Mouse (Mus musculus): ENCODE data around the gene Atrip. TPM values are rescaled to one million over a fixed set of nuclear protein-coding genes. Genes with fewer than 3 reads are reported as not detected.

The Atrip gene
- total RNA-seq (2023) = 10 to 100 TPM; 12.7 to 16.1 TPM

GRCm38 (mm10) chr9:109073661-109074573, at the start of gene Atrip:
TSS of gene Atrip (minus strand) at chr9:109074124.

GRCm38 (mm10) chr9:109095137-109095982, 21.4 kb upstream of the Atrip start, which contains the start of gene Plxnb1:
TSS of gene Plxnb1 (plus strand) at chr9:109095389.

GRCm38 (mm10) chr9:109082124-109082800, 8.3 kb upstream of the Atrip start, which contains the start of the genes Ccdc51 and Tma7:
TSS of gene Ccdc51 (plus strand) at chr9:109082493.
TSS of gene Tma7 (minus strand) at chr9:109082587.

GRCm38 (mm10) chr9:109059136-109059903, 14.6 kb downstream of the Atrip start, which contains the start of gene Trex1:
TSS of gene Trex1 (minus strand) at chr9:109059734.

GRCm38 (mm10) chr9:109038086-109038895, 35.6 kb downstream of the Atrip start, which contains the start of gene Shisa5:
TSS of gene Shisa5 (plus strand) at chr9:109038565.

Other genes with a start within 250 kb of the Atrip start
- 10 to 100 TPM; 62.0 to 66.3 TPM for gene Celsr3, start 247.8 kb downstream of the Atrip start, total RNA-seq (2023)
- 10 to 100 TPM in 1 of 2 experiments, 1 to 10 TPM in 1; 7.8 to 10.0 TPM for gene Slc26a6, start 220.8 kb downstream of the Atrip start, total RNA-seq (2023)
- gene Tmem89, start 159.5 kb downstream of the Atrip start, total RNA-seq (2023) = not detected
- 100 to 1,000 TPM; 138 to 154 TPM for gene Uqcrc1, start 137.5 kb downstream of the Atrip start, total RNA-seq (2023)
- gene Col7a1, start 120.5 kb downstream of the Atrip start, total RNA-seq (2023) = 1 to 10 TPM; 1.4 to 2.2 TPM
- gene Ucn2, start 88.1 kb downstream of the Atrip start, total RNA-seq (2023) = under 1 TPM in 1 of 2 experiments, not detected in 1; 0.33 TPM
- 100 to 1,000 TPM; 145 to 160 TPM for gene Pfkfb4, start 82.3 kb downstream of the Atrip start, total RNA-seq (2023)
- gene Shisa5, start 35.6 kb downstream of the Atrip start, total RNA-seq (2023) = 100 to 1,000 TPM; 198 to 256 TPM
- 10 to 100 TPM; 46.5 to 47.0 TPM for gene Trex1, start 14.4 kb downstream of the Atrip start, total RNA-seq (2023)
- gene Ccdc51, start 8.4 kb upstream of the Atrip start, total RNA-seq (2023) = 1 to 10 TPM; 5.3 to 5.7 TPM
- 100 to 1,000 TPM; 255 to 275 TPM for gene Tma7, start 8.5 kb upstream of the Atrip start, total RNA-seq (2023)
- not detected for gene Plxnb1, start 21.3 kb upstream of the Atrip start, total RNA-seq (2023)
- not detected for gene Fbxw21, start 87.9 kb upstream of the Atrip start, total RNA-seq (2023)
- gene Fbxw13, start 121.9 kb upstream of the Atrip start, total RNA-seq (2023) = not detected
- gene Fbxw20, start 160.6 kb upstream of the Atrip start, total RNA-seq (2023) = not detected
- gene Fbxw14, start 213.6 kb upstream of the Atrip start, total RNA-seq (2023) = not detected